Mouse (Mus musculus) layer of hippocampus, adult 8-10 months (tissue): ENCODE results near the gene Sft2d1. TPM values are rescaled to one million over a fixed set of nuclear protein-coding genes. Genes with fewer than 3 reads are reported as not detected.
"Not testable (repeated sequence)": the region's sequence is repeated elsewhere in the genome, so short reads cannot be mapped to it uniquely, and the experiment has no call there.

ENCODE experiments used
- DNase-seq, 2 experiments: peaks; one replicate each; pipeline ENCODE4 v3.0.0; 2022; ENCODE audit warnings: low spot score in 2 of 2
- total RNA-seq, 4 experiments: library from RNA; stranded (reverse); gene quantifications; 2 replicates each; pipeline ENCODE4 v1.2.4; 2022

Gene Sft2d1
- total RNA-seq, 4 experiments from 2014 or later = 47.5 to 81.2 (median 63.8) TPM

DNA sequence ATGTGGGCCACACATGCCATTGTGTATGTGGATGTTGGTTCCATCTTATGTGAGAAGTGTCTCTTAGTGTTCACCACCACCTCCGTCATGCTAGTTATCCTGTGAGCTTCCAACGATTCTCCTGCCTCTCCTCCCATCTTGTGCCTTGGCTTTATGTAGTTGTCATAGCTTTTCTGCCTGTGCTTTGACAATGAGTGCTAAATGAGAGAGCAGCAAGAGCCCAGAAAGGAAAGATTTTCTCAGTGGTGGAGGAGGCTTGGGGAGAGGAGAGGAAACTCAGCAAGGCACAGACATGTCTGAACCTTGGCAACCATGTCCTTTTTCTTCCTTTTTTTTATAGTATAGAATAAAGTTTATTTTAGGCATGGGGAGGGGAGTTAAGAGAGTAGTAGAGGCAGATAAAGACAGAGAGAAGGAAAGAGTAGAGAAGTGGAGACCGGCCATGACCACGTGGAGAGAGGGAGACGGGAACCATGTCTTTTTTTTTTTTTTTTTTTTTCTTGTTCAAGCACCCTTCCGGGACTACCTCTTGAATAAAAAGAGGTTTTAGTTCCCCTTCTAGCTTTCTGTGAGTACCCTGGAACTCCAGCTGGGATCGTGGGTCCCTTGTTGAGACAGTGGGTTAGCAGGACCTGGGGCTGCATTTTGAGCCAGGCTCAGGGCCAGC lies 8.0 kb upstream of the Sft2d1 start:
- DNase-seq = no peak

GRCm38 (mm10) chr17:8303671-8304070 lies 7.2 kb upstream of the Sft2d1 start:
- no peak for DNase-seq

- no peak for DNase-seq
Measured at GRCm38 (mm10) chr17:8305801-8306200, 5.1 kb upstream of the Sft2d1 start.

GRCm38 (mm10) chr17:8311751-8312150 lies 849 bp downstream of the Sft2d1 start:
- no peak for DNase-seq

DNA sequence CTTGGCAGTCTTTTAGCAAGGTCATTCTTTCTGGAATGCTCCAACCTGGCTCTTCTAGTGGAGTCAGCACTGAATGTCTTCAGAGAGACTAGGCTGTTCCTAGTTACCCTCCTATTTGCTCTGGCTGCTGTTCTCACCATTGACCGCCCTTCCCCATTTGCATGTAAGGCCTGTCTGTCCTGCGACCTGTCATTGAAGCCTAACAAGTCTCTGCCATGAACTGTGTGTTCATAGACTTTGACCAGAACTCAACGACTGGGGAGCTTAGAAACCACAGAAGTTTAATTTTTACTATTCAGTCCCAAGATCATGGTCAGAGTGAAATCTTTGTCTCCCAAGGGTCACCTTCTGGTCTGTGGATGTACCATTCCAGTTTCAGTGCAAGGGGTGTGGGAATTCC lies 3.1 kb downstream of the Sft2d1 start:
- DNase-seq = no peak

- DNase-seq = peak in 1 of 2 experiments; percentile 29
Measured at GRCm38 (mm10) chr17:8316251-8316650, 5.3 kb downstream of the Sft2d1 start.

- DNase-seq = not testable (repeated sequence)
Measured at GRCm38 (mm10) chr17:8326877-8327276, 16.0 kb downstream of the Sft2d1 start.

GRCm38 (mm10) chr17:8328511-8329174 lies 17.7 kb downstream of the Sft2d1 start:
- no peak for DNase-seq

DNA sequence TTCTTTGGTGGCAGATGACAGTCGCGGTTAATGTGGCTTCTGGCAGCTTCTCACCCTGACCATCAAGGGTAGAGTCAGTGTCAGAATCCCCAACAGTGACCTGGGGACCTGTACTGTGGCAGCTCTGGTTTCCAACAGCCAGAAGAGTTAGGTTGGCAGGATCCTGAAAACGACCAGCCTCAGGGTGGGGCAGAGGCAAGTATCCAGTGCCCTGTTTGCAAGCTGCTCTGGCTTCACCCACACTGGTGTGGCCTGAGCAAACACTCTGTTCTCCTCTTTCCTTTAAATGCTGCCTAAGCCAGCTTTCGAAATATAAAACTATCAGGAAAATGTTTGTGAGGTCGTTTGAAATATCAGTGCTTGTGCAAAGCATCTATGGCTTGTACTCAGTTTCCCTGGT lies 19.7 kb downstream of the Sft2d1 start:
- no peak for DNase-seq

DNA sequence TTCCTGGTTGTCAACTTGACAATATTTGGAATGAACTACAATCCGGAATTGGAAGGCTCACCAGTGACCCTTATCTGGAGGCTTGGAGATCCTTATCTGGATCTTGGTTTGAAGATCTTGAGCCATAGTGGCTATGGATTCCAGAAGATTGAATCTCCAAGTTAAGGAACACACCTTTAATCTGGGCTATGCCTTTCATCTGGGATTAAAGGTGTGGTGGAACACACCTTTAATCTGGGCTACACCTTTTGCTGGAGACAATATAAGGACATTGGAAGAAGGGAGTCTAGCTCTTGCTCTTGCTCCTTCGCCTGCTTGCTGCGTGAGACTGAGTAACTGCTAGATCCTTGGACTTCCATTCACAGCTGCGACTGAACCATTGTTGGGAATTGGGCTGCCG lies 26.3 kb downstream of the Sft2d1 start, which contains the start of gene Prr18:
TSS of gene Prr18 (plus strand) at position 301 of the 400 bp plus-strand sequence.
- not testable (repeated sequence) for DNase-seq

DNA sequence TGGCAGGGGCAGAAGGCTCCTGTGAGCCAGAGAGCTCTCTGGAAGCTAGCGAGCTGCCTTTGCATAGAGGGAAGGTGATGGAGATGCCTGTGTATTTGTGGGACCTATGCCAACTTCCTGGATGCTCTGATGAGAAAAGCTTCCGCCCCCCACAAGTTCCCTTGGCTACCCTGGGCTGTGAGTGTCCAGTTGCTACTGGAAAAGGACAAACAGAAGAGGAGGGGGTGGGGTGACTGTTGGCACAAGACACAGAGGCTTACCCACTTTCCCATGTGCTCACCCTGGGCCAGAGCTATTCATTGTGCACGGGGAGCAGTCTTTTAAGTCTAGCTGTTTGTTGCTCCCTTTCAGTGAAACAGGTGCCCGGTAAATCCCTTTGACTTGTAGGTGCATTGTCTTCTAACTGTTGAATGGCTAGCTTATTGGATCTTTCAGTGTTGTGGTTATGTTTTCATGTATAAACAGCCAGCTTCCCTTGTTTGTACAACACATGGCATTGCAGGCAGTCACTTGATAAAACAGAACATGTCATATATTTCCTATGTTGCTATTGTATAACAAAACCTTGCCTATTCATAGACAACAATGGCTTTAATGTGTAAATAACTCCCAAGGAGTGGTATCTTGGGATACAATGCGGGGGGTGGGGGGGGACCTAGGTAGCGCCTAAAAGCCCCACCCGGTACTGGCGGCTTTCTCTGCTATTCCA lies 28.9 kb downstream of the Sft2d1 start:
- DNase-seq = peak in 1 of 2 experiments; percentile 22

- peak in 1 of 2 experiments; percentile 64 for DNase-seq
Measured at GRCm38 (mm10) chr17:8340407-8341359, 29.8 kb downstream of the Sft2d1 start.

GRCm38 (mm10) chr17:8341360-8341963 lies 30.6 kb downstream of the Sft2d1 start:
- DNase-seq = no peak

DNA sequence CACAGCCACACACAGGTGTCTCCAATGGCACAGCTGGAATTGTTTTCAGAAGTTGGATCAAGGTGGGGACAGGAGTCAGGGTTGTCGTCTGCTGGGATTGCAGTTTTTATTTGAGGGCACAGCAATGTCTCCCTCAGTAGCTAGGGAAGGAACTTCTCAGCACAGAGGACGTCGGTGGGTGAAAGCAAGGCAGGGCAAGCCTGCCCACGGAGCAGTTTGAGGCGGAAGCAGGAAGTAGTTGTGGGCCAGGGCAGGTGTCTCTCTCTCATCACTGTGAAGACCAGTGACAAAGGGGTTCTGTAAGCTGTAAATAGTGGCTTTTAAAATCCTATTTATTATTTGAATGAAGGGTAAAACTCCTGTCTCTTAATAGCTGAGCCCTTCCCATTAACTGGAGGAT lies 31.8 kb downstream of the Sft2d1 start:
- DNase-seq = no peak

GRCm38 (mm10) chr17:8343416-8343815 lies 32.5 kb downstream of the Sft2d1 start:
- DNase-seq = peak in 1 of 2 experiments; percentile 38

DNA sequence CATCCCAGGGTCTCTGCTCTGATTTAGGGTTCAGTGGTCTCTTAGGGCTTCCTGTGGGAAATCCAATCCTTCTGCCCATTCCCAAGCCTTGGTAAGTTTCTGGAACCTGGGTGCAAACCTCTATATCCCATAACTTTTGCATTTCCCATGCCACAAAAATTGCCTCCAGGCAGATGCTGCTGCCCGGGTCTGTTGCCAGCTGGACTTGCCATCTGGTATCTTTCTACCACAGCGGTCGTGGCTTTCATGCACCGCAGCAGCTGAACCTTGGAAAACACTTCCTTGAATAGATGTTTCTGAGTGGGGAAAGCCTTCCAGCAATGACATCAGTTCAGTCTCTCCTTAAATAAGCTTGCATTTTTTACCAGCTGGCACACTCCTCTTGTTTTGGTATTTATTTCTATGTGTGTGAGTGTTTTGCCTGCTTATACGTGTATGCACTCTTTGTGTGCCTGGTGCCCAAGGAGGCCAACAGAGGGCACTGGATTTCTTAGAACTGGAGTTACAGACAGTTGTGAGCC lies 36.9 kb downstream of the Sft2d1 start:
- DNase-seq = no peak

GRCm38 (mm10) chr17:8348941-8349340 lies 38.0 kb downstream of the Sft2d1 start:
- no peak for DNase-seq

GRCm38 (mm10) chr17:8351088-8351487 lies 40.2 kb downstream of the Sft2d1 start:
- DNase-seq = peak; percentile 59 to 87

DNA sequence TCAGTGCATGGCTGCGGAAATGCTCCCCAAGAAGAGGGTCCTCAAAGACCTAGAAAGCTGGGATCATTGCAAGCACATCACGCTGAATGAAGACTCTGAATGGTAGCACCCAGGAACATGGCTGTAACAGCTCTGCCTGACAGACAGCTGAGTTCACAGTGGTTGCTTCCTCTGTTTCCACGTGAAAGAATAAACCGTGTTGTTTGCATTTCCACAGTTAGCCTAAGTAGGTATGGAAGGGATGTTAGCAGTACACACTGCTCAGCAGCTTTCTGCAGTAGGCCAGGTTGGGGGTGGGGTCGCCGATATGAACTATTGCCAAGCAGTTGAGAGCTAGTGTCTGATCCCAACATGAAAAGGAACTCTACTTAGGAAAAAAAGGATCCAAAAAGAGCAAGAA lies 44.8 kb downstream of the Sft2d1 start, which contains the start of gene T2:
TSS of gene T2 (plus strand) at position 301 of the 400 bp plus-strand sequence.
- no peak for DNase-seq

- no peak for DNase-seq
Measured at GRCm38 (mm10) chr17:8357498-8357897, 46.6 kb downstream of the Sft2d1 start.
